Mouse (Mus musculus) ZHBTc4 (cell line): ENCODE results near the gene Myl6b.
"Not testable (repeated sequence)": the region's sequence is repeated elsewhere in the genome, so short reads cannot be mapped to it uniquely, and the experiment has no call there.

Experiments used
- DNase-seq: peaks from one replicate; pipeline ENCODE4 v3.0.0-alpha.2; 2011; ENCODE audit warnings: low read depth, low spot score

Myl6b gene

GRCm38 (mm10) chr10:128493695-128494666 is 4.5 kb downstream of the Myl6b start, which contains the start of gene Myl6:
Gene Myl6 (minus strand): TSS chr10:128494145.
- peak; percentile 99 for DNase-seq

- no peak for DNase-seq
These were observed 5.2 kb downstream of the Myl6b start for GRCm38 (mm10) chr10:128493319-128493694.

DNA sequence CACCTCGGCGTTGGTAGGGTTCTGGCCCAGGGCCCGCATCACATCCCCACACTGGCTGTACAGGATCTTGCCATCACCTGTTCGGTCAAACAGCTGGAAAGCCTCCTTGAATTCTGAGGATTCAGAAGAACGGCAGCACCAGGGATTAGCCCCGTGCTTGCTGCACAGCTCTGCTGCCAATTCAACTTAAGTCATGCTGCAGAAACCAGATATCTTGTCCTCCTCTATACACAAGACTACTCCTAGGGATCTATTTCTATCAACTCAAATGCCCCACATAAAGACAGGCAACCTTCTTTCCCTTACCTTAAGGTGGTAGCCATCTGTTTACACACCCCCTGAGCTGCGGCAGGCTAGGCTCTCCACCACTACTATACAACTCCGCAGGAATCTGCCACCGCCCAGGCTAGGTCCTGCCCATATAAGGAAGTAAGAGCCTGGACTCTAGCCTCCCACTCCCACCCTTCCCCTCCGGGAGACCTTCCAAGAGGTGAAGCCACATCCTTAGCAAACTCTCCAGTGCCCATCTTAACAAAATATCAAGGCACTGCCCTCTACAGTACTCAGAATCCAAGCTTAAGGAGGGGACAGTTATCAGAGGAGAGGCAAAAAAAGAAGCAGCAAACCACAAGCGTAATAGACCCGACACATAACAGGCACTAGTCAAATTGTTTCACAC is 5.7 kb downstream of the Myl6b start:
- peak; percentile 78 for DNase-seq

GRCm38 (mm10) chr10:128492051-128492450 is 6.4 kb downstream of the Myl6b start:
- not testable (repeated sequence) for DNase-seq

DNA sequence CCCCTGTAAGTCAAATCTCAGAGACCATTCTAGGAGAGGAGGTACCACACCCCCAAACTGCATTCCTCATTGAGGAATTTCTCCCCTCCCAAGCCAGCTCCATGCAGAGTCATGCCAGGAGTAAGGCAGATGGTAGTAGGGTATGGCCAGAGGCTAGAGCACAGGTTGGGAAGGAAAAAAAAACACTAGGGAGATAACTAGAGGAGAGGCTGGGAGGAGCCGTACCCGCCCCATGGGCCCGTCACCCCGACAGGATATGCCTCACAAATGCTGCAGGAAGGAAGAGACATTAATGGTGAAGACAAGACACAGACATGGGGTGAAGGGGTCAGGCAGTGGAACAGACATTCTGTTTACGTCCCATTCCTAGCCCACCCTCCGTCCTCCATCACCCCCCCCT is 7.0 kb downstream of the Myl6b start:
- DNase-seq, result peak; percentile 64

GRCm38 (mm10) chr10:128490912-128491311 is 7.6 kb downstream of the Myl6b start:
- DNase-seq, result no peak

GRCm38 (mm10) chr10:128490232-128490631 is 8.3 kb downstream of the Myl6b start:
- no peak for DNase-seq

DNA sequence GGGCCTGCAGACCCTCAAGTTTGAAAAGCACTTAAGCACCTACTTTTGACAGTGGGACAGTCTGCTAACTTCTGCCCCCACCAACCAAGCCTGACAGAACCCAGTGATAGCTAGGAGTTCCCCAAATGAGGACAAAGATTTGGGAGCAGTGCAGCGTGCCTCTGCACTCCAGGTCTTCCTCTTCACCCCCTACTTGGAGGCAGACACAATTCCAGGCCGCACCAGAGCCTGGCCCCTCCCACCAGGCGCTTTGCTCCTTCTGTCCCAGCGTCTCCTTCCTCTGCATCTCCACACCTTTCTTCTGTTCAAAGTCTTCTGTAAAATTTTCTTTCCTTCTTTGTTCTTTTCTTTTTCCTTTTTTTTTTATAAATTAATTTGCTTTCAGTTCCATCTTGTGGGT is 8.7 kb downstream of the Myl6b start:
- DNase-seq, result peak; percentile 48

DNA sequence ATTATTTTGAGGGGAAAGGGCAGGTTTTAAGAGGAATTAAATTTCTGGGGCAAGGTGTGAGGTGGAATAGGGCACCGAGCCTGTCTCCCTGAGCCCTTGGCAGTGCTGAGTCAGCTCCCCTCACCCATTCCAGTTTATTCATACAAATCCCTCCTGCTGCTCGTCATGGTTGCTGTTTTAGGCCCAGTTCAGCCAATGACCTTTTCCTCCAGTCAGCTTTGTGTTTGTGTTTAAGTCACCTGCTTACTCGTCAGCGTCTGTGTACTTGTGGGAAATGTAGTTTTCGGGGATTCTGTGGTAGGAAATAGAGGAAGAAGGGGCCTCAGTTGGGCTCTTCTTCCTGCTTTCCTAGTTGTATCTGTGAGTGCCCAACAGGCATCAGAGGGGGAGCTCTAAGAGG is 9.1 kb downstream of the Myl6b start:
- peak; percentile 69 for DNase-seq

DNA sequence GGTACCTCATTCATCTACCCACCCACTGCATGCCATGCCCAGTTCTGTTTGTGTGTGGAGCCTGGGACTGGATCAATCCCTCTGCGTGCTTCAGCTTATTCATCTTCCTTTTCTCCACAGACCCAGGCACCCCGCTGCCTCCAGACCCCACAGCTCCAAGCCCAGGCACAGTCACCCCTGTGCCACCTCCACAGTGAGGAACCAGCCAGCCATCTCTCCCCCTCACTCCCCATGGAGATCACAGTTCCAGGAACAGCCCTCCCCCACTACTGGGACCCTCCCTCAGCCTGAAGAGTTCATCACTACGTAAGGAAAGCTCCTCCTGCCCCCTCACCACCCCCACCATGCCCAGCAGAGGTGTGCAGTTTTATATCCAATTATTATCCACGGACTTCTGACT is 9.7 kb downstream of the Myl6b start:
- DNase-seq, result no peak

DNA sequence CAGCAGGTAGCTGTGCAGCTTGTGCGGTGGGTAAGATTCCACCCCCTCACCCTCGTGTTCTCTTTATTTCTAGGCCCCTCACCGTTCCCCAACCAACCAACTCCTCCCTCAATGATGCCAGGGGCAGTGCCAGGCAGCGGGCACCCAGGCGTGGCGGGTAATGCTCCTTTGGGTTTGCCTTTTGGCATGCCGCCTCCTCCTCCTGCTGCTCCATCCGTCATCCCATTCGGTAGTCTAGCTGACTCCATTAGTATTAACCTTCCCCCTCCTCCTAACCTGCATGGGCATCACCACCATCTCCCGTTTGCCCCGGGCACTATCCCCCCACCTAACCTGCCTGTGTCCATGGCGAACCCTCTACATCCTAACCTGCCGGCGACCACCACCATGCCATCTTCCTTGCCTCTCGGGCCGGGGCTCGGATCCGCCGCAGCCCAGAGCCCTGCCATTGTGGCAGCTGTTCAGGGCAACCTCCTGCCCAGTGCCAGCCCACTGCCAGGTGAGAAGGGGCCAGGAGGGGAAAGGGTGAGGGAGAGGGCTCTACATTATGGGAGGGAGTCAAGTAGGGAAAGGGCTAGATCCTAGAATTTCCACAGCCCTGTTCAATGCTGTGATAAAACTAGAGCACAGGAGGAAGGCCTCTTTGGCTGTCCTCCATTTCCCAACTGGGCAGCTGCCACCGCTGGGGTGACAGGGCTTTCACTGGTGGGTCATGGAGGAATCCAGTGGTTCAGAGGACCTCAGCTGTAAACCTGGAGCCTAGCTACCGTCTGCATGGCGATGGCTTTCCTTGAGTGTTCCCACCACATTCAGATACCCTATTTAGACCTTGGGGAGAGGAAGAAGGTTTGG is 10.4 kb downstream of the Myl6b start:
- no peak for DNase-seq

DNA sequence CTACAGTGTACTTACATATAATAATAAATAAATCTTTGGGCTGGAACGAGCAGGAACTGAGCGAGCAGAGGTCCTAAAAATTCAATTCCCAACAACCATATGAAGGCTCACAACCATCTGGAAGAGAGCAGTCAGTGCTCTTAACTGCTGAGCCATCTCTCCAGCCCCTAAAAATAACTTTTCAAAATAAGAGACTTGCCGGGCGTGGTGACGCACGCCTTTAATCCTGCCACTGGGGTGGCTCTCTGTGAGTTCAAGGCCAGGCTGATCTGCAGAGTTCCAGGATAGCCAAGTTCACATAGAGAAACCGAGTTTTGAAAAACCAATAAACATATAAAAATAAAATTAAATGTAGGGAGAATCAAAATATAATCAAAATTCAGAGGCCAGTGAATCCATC is 12.1 kb downstream of the Myl6b start:
- DNase-seq, result no peak

- peak; percentile 87 for DNase-seq
These were observed 24.1 kb downstream of the Myl6b start for GRCm38 (mm10) chr10:128474366-128474765.

GRCm38 (mm10) chr10:128460270-128460630 is 38.2 kb downstream of the Myl6b start:
- DNase-seq, result peak; percentile 15

DNA sequence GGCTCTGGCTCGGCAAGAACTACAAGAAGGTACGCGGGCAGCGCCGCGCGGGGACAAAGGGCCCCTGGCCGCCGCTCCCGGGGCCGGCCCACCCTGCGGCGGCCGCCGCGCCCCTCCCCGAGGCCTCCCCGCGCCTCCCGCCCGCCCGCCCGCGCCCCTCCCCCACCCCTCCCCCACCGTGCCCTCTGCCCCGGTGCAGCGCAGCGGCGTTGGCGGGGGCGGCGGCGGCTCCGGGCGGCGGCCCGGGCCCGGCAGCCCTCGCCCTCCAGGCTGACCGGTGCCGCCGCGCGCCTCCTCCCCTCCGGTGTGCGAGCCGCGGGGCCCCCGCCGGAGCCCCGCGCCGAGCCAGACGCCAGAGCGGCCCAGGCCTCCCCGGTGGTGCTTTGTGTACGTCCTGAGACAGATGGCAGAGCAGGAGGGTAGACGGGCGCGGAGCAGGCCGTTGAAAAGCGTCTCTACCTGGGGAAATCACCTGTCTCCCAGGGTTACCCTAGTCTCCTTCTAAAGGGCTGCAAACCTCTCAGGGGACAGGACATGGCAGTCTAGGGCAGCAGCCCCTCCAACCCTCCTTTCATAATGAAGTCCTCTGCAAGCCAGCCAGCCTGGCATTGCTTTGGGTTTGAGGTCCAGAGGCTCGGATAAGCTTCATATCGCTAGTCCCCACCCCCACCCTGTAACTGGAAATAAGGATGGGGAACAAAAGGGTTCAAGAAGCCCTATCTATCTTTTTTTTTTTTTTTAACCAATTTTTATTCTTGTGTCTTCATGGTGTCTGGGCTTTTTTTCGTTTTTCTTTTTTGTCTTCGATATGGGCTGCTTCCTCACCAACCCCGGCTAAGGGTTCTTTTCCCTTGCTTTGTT is 38.8 kb downstream of the Myl6b start:
- DNase-seq, result peak; percentile 34

DNA sequence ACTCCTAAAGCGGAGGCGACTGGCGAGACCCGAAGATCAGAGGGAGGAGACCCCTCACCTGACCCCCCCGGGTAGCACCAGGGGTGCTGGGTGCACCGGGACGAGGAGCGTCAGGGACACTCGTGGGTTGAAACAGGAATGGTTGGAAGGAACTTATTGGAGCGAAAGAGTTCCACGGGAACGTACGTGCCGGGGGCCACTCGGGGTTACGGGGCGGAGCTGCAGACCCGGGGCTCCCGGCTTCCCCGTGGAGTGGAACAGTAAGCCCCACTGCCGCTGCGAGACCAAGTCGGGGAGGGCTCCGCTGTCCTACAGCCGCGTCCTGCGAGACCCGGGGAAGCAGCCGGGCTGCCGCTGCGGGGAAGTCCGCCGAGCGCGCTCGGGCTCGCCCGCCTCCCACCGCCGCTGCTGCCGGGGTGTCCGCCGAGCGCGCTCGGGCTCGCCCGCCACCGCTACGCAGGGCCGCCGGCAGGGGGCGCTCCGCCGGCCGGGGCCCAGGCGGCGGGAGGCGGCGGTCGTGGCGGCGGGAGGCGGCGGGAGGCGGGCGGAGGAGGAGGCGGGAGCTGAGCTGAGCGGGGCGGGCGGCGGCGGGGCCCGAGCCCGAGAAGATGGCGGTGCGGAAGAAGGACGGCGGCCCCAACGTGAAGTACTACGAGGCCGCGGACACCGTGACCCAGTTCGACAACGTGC is 39.6 kb downstream of the Myl6b start, which contains the start of gene Smarcc2:
Gene Smarcc2 (plus strand): TSS at position 530 of the 690 bp plus-strand sequence.
- peak; percentile 76 for DNase-seq

DNA sequence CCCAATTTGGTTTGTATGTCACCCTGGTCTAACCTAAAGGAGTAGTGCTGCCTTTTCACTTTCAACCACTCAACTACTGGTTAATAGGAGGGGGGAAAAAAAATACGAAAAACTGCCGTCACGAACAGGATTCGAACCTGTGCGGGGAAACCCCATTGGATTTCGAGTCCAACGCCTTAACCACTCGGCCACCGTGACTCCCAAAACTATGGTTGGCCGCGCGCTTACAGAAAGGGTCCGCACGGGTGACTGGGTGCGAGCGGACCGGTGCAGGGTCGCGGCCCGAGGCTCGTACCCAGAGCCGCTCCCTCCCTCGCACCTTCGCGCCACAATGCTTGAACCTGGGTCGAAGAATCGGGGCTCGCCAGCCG is 40.2 kb downstream of the Myl6b start:
- peak; percentile 92 for DNase-seq

- DNase-seq, result no peak
These were observed 40.8 kb downstream of the Myl6b start for GRCm38 (mm10) chr10:128457676-128458075.

- peak; percentile 87 for DNase-seq
These were observed 43.2 kb downstream of the Myl6b start for GRCm38 (mm10) chr10:128455280-128455679.

DNA sequence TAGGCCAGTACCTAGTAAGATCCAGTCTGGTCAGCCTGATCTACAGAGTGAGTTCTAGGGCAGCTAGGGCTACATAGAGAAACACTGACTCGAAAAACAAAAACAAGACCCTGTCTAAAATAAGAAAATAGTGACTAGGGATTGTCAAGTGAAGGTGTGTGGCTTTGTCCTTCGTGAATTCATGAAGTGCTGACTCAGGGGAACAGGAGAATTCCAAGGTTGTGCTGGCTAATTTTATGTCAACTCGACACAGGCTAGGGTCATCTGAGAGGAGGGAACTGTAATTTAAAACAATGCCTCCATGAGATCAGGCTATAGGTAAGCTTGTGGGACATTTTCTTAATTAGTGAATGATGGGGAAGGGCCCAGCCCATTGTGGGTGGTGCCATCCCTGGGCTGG is 44.0 kb downstream of the Myl6b start:
- no peak for DNase-seq
